ENCODE assay signal across 10 mouse cellular contexts in genomic region chr3:152559295-152559694, GRCm38 (mm10).
"Had no signal": no experiment of that assay in that cellular context is flagged by ENCODE, and none has a peak within 500 bp of the region (broad histone marks: within the 10 kb centered on the region; RNA-seq: fewer than 3 reads in every experiment).

No protein-coding gene starts in this region.

- H3K27me3 ChIP-seq: limb, embryonic 13.5 days; liver, embryonic 15.5 days; midbrain, embryonic 13.5 days had no signal

- H3K9ac ChIP-seq: limb, embryonic 13.5 days; liver, embryonic 15.5 days; midbrain, embryonic 13.5 days had no signal

- H3K9me3 ChIP-seq: limb, embryonic 13.5 days; liver, embryonic 15.5 days; midbrain, embryonic 13.5 days had no signal

- H3K27ac ChIP-seq: limb, embryonic 13.5 days; liver, embryonic 15.5 days; midbrain, embryonic 13.5 days had no signal

- H3K4me3 ChIP-seq: limb, embryonic 13.5 days; liver, embryonic 15.5 days; midbrain, embryonic 13.5 days had no signal

- DNase-seq: kidney, adult 11 months; kidney, adult 9 months; kidney, postnatal 14 days; left cerebral cortex, postnatal 4 days; right cerebral cortex, adult 18-20 months; right cerebral cortex, postnatal 25 days; thymus, postnatal 36 days had no signal

- ATAC-seq: midbrain, embryonic 13.5 days had no signal

- H3K36me3 ChIP-seq: limb, embryonic 13.5 days; liver, embryonic 15.5 days; midbrain, embryonic 13.5 days had no signal

- H3K4me2 ChIP-seq: limb, embryonic 13.5 days; liver, embryonic 15.5 days; midbrain, embryonic 13.5 days had no signal

- H3K4me1 ChIP-seq: limb, embryonic 13.5 days; midbrain, embryonic 13.5 days had no signal
